Mouse (Mus musculus) neural tube, embryonic 11.5 days (tissue): Measurements from ENCODE around the gene Cnep1r1. TPM values are rescaled to one million over a fixed set of nuclear protein-coding genes. Genes with fewer than 3 reads are reported as not detected.

Source experiments
- ATAC-seq: fragments of 200-750 bp; cut with Nextera tagmentation; 2 replicates; pipeline ENCODE4 v1.8.0; 2017; ENCODE audit warnings: moderate number of reproducible peaks, mild to moderate bottlenecking, moderate TSS enrichment, moderate library complexity; ENCODE audit not compliant: insufficient read depth, low FRiP score, low TSS enrichment
- DNase-seq: peaks from one replicate; pipeline ENCODE4 v3.0.0-alpha.2; 2015; ENCODE audit warnings: low spot score
- H3K27ac ChIP-seq: fragments of 300-500 bp; sonication (generic); 2 replicates; pipeline ENCODE4 v1.5.1; 2014; ENCODE audit warnings: low read depth, mild to moderate bottlenecking, low read length
- H3K27me3 ChIP-seq: fragments of 300-500 bp; sonication (generic); 2 replicates; pipeline ENCODE4 v1.6.1; 2014; ENCODE audit warnings: mild to moderate bottlenecking, low read length, mixed read lengths; ENCODE audit not compliant: control insufficient read depth, insufficient read depth
- H3K36me3 ChIP-seq: fragments of 300-500 bp; sonication (generic); 2 replicates; pipeline ENCODE4 v1.6.1; 2014; ENCODE audit warnings: mild to moderate bottlenecking, low read length, moderate library complexity, mixed read lengths; ENCODE audit not compliant: control insufficient read depth, insufficient read depth
- H3K4me1 ChIP-seq: fragments of 300-500 bp; sonication (generic); 2 replicates; pipeline ENCODE4 v1.6.1; 2014; ENCODE audit warnings: low read length, mixed read lengths; ENCODE audit not compliant: control insufficient read depth, insufficient read depth
- H3K4me2 ChIP-seq: fragments of 300-500 bp; sonication (generic); 2 replicates; pipeline ENCODE4 v1.6.1; 2014; ENCODE audit warnings: low read depth, mild to moderate bottlenecking, moderate library complexity
- H3K4me3 ChIP-seq: fragments of 300-500 bp; sonication (generic); 2 replicates; pipeline ENCODE4 v1.5.1; 2014; ENCODE audit warnings: low read depth, low read length
- H3K9ac ChIP-seq: fragments of 300-500 bp; sonication (generic); 2 replicates; pipeline ENCODE4 v1.6.1; 2014; ENCODE audit warnings: mild to moderate bottlenecking, low read length
- H3K9me3 ChIP-seq: fragments of 300-500 bp; sonication (generic); 2 replicates; pipeline ENCODE4 v1.6.1; 2016; ENCODE audit warnings: low read length; ENCODE audit not compliant: control insufficient read depth
- WGBS: fragments of 180-500 bp; shearing (Covaris S2); extraction: QIAGEN DNeasy Blood & Tissue Kit; methylation state at CpG from one replicate; pipeline ENCODE4 v1.1.7; 2014; 5-methylcytosine and 5-hydroxymethylcytosine counted together
- polyA plus RNA-seq: library from polyadenylated mRNA; unstranded; fragments of >200 nt; fragmentation: Nextera tagmentation; extraction: Ambion mirVana; gene quantifications from 2 replicates; pipeline ENCODE4 v1.2.1, GENCODE M21; 2014

Cnep1r1 gene
- 30.9 and 37.0 TPM in 2 replicates for polyA plus RNA-seq

- peak within 1 kb of the TSS; percentile 78 for H3K4me3 ChIP-seq
- H3K27me3 ChIP-seq = no peaks in the 10 kb centered on the region
- H3K4me2 ChIP-seq = peak within 1 kb of the TSS; percentile 55
- no peaks in the 10 kb centered on the region for H3K36me3 ChIP-seq
- no peaks in the 10 kb centered on the region for H3K9me3 ChIP-seq
- ATAC-seq = peak; percentile 97
- no peak within 1 kb of the TSS for H3K27ac ChIP-seq
- H3K4me1 ChIP-seq = no peaks in the 10 kb centered on the region
- peak within 1 kb of the TSS; percentile 76 for H3K9ac ChIP-seq
- WGBS = under 1% methylated on average over 45 of the region's 49 CpGs
- DNase-seq = peak; percentile 93
Observed at GRCm38 (mm10) chr8:88118456-88119036, at the start of gene Cnep1r1. Gene Cnep1r1 (plus strand): TSS chr8:88118769.

GRCm38 (mm10) chr8:88082183-88082582 is 36.4 kb upstream of the Cnep1r1 start:
- ATAC-seq (no peak), DNase-seq (no peak)
- H3K4me2 ChIP-seq = no peak overlapping the region
- H3K36me3 ChIP-seq = no peaks in the 10 kb centered on the region
- no peaks in the 10 kb centered on the region for H3K9me3 ChIP-seq
- 66% methylated on average over 5 of the region's 5 CpGs for WGBS
- H3K4me3 ChIP-seq = no peak overlapping the region
- H3K9ac ChIP-seq = no peak overlapping the region
- no peaks in the 10 kb centered on the region for H3K4me1 ChIP-seq
- H3K27me3 ChIP-seq = no peaks in the 10 kb centered on the region
- H3K27ac ChIP-seq = no peak overlapping the region

GRCm38 (mm10) chr8:88088006-88088405 is 30.6 kb upstream of the Cnep1r1 start:
- Histone ChIP-seq H3K4me3 (no peak overlapping the region), H3K27me3 (no peaks in the 10 kb centered on the region), H3K9ac (no peak overlapping the region)

GRCm38 (mm10) chr8:88091661-88092060 is 26.9 kb upstream of the Cnep1r1 start:
- WGBS = 92% methylated on average over 2 of the region's 2 CpGs
- no peak overlapping the region for H3K27ac ChIP-seq

More at GRCm38 (mm10) chr8:88088006-88088405, 30.6 kb upstream of the Cnep1r1 start:
- Histone ChIP-seq H3K27ac (no peak overlapping the region), H3K36me3 (no peaks in the 10 kb centered on the region), H3K4me2 (no peak overlapping the region), H3K4me1 (no peaks in the 10 kb centered on the region), H3K9me3 (no peaks in the 10 kb centered on the region)
- no peak for DNase-seq
- no peak for ATAC-seq

GRCm38 (mm10) chr8:88093367-88093766 is 25.2 kb upstream of the Cnep1r1 start:
- ATAC-seq (no peak), DNase-seq (no peak)
- H3K9me3 ChIP-seq = no peaks in the 10 kb centered on the region
- H3K4me2 ChIP-seq = no peak overlapping the region
- H3K27me3 ChIP-seq = no peaks in the 10 kb centered on the region
- WGBS = 73% methylated on average over 4 of the region's 4 CpGs
- H3K9ac ChIP-seq = no peak overlapping the region
- no peak overlapping the region for H3K27ac ChIP-seq
- no peak overlapping the region for H3K4me3 ChIP-seq
- no peaks in the 10 kb centered on the region for H3K36me3 ChIP-seq
- no peaks in the 10 kb centered on the region for H3K4me1 ChIP-seq

More at GRCm38 (mm10) chr8:88091661-88092060, 26.9 kb upstream of the Cnep1r1 start:
- no peaks in the 10 kb centered on the region for H3K9me3 ChIP-seq
- DNase-seq = no peak
- H3K9ac ChIP-seq = no peak overlapping the region
- no peak for ATAC-seq
- H3K27me3 ChIP-seq = no peaks in the 10 kb centered on the region
- no peak overlapping the region for H3K4me2 ChIP-seq
- no peak overlapping the region for H3K4me3 ChIP-seq
- H3K36me3 ChIP-seq = no peaks in the 10 kb centered on the region
- no peaks in the 10 kb centered on the region for H3K4me1 ChIP-seq

DNA sequence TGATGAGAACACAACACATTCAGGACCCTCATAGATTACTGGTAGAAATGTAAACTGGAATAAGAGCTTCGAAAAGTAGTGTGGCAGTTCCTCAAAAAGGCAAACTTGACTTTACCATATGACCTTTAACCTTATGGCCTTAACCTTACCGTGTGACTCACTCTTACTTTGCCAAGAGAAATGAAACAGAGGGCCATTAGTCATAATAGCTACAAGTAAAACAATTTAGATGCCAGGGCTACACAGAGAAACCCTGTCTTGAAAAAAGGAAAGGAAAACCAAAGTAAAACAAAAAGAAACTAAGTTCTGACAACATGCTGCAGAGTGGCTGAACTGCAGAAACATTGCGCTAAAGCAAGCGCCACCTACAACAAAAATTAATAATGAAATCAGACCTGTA is 19.7 kb upstream of the Cnep1r1 start:
- no peak for ATAC-seq

GRCm38 (mm10) chr8:88099526-88099925 is 19.0 kb upstream of the Cnep1r1 start:
- WGBS = 0% methylated on average over 1 of the region's 1 CpGs

More for the DNA sequence above, 19.7 kb upstream of the Cnep1r1 start:
- DNase-seq = no peak
- Histone ChIP-seq H3K36me3 (no peaks in the 10 kb centered on the region), H3K27ac (no peak overlapping the region), H3K4me1 (no peaks in the 10 kb centered on the region), H3K9me3 (no peaks in the 10 kb centered on the region), H3K4me3 (no peak overlapping the region), H3K27me3 (no peaks in the 10 kb centered on the region), H3K9ac (no peak overlapping the region), H3K4me2 (no peak overlapping the region)
- WGBS = 84% methylated on average over 4 of the region's 4 CpGs

DNA sequence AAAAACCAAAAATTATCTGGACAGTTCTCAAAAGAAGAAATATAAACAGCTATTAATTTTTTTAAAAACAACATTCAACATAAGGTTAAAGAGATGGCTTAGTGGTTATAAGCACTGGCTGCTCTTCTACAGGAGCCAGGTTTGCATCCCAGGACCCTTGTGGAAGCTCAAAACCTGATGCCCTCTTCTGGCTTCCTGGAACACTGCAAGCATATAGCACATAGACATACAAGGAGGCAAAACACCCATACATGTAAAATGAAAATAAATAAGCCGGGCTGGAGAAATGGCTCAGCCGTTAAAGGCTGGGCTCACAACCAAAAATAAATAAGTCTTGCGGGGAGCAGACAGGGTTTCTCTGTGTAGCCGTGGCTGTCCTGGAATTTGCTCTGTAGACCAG is 9.3 kb upstream of the Cnep1r1 start:
- H3K4me3 ChIP-seq = no peak overlapping the region
- no peaks in the 10 kb centered on the region for H3K9me3 ChIP-seq
- 90% methylated on average over 4 of the region's 4 CpGs for WGBS
- H3K4me2 ChIP-seq = no peak overlapping the region
- H3K9ac ChIP-seq = no peak overlapping the region
- H3K27ac ChIP-seq = no peak overlapping the region
- H3K36me3 ChIP-seq = no peaks in the 10 kb centered on the region
- ATAC-seq (no peak), DNase-seq (no peak)
- no peaks in the 10 kb centered on the region for H3K27me3 ChIP-seq
- H3K4me1 ChIP-seq = no peaks in the 10 kb centered on the region

More at GRCm38 (mm10) chr8:88099526-88099925, 19.0 kb upstream of the Cnep1r1 start:
- H3K9me3 ChIP-seq = no peaks in the 10 kb centered on the region
- DNase-seq (peak; percentile 61), ATAC-seq (no peak)
- H3K4me2 ChIP-seq = no peak overlapping the region
- H3K4me1 ChIP-seq = no peaks in the 10 kb centered on the region
- H3K27ac ChIP-seq = no peak overlapping the region
- no peak overlapping the region for H3K4me3 ChIP-seq
- H3K27me3 ChIP-seq = no peaks in the 10 kb centered on the region
- no peak overlapping the region for H3K9ac ChIP-seq
- no peaks in the 10 kb centered on the region for H3K36me3 ChIP-seq

GRCm38 (mm10) chr8:88119076-88119475 is 507 bp downstream of the Cnep1r1 start:
- H3K27ac ChIP-seq = no peak overlapping the region
- ATAC-seq = peak; percentile 42; the same call in 1 of the 2 replicates
- 0 out of 2 replicates have a peak, but pooled peaks cover under 1% of the 10 kb centered on the region for H3K36me3 ChIP-seq
- no peak for DNase-seq
- H3K4me3 ChIP-seq = peak overlapping the region; percentile 78
- no peaks in the 10 kb centered on the region for H3K27me3 ChIP-seq
- no peaks in the 10 kb centered on the region for H3K9me3 ChIP-seq
- WGBS = 1% methylated on average over 11 of the region's 11 CpGs
- peak overlapping the region; percentile 76 for H3K9ac ChIP-seq
- H3K4me1 ChIP-seq = no peaks in the 10 kb centered on the region
- H3K4me2 ChIP-seq = peak overlapping the region; percentile 55
